Mouse (Mus musculus) G1E (cell line): ENCODE measurements around the gene Ptpa.

Source experiments
- CTCF ChIP-seq: IDR thresholded peaks from 2 replicates; pipeline ENCODE4 v1.5.1; 2012; ENCODE audit warnings: low read depth, low read length, inconsistent platforms, mixed read lengths
- GATA1 ChIP-seq: IDR thresholded peaks from 2 replicates; pipeline ENCODE4 v1.6.1; 2012; ENCODE audit warnings: borderline replicate concordance, low read length, inconsistent platforms, mixed read lengths
- GATA2 ChIP-seq: IDR thresholded peaks from 2 replicates; pipeline ENCODE4 v1.6.1; 2012; ENCODE audit warnings: low read depth, low read length, inconsistent platforms, borderline replicate concordance
- POLR2AphosphoS5 ChIP-seq: IDR thresholded peaks from 2 replicates; pipeline ENCODE4 v1.6.1; 2012; ENCODE audit warnings: low read depth, low read length, inconsistent platforms; ENCODE audit not compliant: insufficient replicate concordance
- TAL1 ChIP-seq: conservative IDR thresholded peaks from 2 replicates; pipeline ENCODE4 v1.6.1; 2012; ENCODE audit warnings: low read depth, low read length, inconsistent platforms, mixed read lengths

- no peak for TF ChIP-seq CTCF
- no peak for TF ChIP-seq TAL1
- TF ChIP-seq GATA1 = no peak
- no peak for TF ChIP-seq POLR2AphosphoS5
- TF ChIP-seq GATA2 = no peak
Measured at GRCm38 (mm10) chr2:30459241-30459640, 43.4 kb downstream of the Ptpa start.
